Mouse (Mus musculus): ENCODE data around the gene Trim14.

DNA sequence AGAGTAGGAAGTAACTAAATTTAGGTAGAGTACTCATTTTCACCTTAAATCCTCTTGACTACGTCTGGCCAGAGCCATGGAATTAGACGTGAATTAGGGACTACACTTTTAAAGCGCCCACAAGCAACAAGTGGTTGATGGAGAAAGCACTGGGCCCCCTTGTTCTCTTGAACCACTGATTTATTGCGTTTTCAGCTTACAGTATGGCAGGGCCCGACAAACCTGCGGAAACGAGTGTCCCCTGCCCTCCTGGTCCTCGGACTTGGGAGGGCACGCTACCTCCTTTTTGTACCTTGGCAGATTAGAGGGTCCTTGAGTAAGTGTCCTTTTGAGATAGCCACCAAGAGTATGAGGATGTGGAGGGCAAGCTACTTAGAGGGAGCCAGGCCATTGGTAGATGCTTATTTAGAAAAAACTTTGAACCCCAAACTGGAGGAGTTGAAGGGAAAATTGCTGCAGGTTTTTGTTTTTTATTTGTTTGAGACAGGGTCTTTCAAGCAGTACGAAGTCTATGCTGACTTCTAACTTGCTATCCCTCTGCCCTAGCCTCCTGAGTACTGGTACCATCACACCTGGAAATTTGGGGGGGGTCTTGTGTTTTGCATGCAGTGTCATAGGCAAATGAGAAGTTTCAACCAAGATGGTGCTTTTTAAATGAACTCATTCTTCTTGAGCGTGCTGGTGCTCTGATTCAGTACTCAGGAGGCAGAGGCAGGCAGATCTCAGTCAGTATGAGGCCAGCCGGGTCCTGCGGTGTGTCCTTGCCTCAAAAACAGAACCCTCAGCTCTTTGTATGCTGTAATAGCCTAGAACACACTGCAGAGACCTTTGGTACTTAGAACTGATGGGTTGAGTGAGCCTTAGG is 82.9 kb downstream of the Trim14 start:
- no peak for TF ChIP-seq CTCF (IDR thresholded peaks at IDR 0.05; ENCODE audit: low read depth)
- TF ChIP-seq EP300 (IDR thresholded peaks at IDR 0.05; ENCODE audit: low read depth) = no peak
